Mouse (Mus musculus) G1E (cell line): ENCODE measurements at regions not wholly inside any gene's neighbourhood (a gene's known extent, or its start where the extent isn't known, plus 50 kb on each side); places are given as distances from the start of the nearest gene placed in this dataset.

ENCODE experiments used
- CTCF ChIP-seq: IDR thresholded peaks from 2 replicates; pipeline ENCODE4 v1.5.1; 2012; ENCODE audit warnings: low read depth, low read length, inconsistent platforms, mixed read lengths
- GATA1 ChIP-seq: IDR thresholded peaks from 2 replicates; pipeline ENCODE4 v1.6.1; 2012; ENCODE audit warnings: borderline replicate concordance, low read length, inconsistent platforms, mixed read lengths
- GATA2 ChIP-seq: IDR thresholded peaks from 2 replicates; pipeline ENCODE4 v1.6.1; 2012; ENCODE audit warnings: low read depth, low read length, inconsistent platforms, borderline replicate concordance
- POLR2AphosphoS5 ChIP-seq: IDR thresholded peaks from 2 replicates; pipeline ENCODE4 v1.6.1; 2012; ENCODE audit warnings: low read depth, low read length, inconsistent platforms; ENCODE audit not compliant: insufficient replicate concordance
- TAL1 ChIP-seq: conservative IDR thresholded peaks from 2 replicates; pipeline ENCODE4 v1.6.1; 2012; ENCODE audit warnings: low read depth, low read length, inconsistent platforms, mixed read lengths

- peak; percentile 34; the same call in 1 of the 2 replicates for TF ChIP-seq CTCF
- TF ChIP-seq GATA1 = no peak
- no peak for TF ChIP-seq GATA2
- TF ChIP-seq TAL1 = no peak
- no peak for TF ChIP-seq POLR2AphosphoS5
Observed at GRCm38 (mm10) chr8:126813621-126814020, 132.0 kb downstream of the Tomm20 start.
